Mouse (Mus musculus) olfactory bulb, adult 2 months (tissue): ENCODE results near the gene St3gal3.

ENCODE experiments used
- CTCF ChIP-seq: fragments of 200-500 bp; IDR thresholded peaks from 2 replicates; pipeline ENCODE4 v1.5.1; 2012; ENCODE audit warnings: low read depth, mild to moderate bottlenecking, low read length, moderate library complexity; ENCODE audit not compliant: insufficient read depth
- POLR2A ChIP-seq: fragments of 200-500 bp; IDR thresholded peaks from 2 replicates; pipeline ENCODE4 v1.6.1; 2012; ENCODE audit warnings: mild to moderate bottlenecking, low read depth, low read length, moderate library complexity; ENCODE audit not compliant: insufficient read depth

DNA sequence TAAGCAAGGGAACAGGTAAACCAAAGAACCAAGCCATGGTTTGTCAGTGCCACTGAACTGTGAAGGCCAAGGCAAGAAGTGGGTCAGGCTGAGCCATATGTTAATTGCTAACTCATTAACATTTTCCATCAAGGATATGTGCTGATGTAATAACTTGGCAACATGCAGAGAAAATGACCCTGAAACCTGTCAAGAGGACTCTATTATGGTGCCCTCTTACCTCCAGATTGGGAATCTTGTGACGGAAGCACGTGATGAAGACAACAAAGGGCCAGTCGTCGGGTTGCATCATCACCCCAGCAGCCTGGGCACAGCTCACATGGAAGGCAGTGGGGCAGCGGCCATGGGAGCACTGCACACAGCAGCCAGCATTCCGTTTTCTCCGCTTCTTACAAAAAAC is 9.0 kb upstream of the St3gal3 start:
- TF ChIP-seq POLR2A: no peak
- no peak for TF ChIP-seq CTCF
